Mouse (Mus musculus): ENCODE data around the gene Cep295nl. TPM values are rescaled to one million over a fixed set of nuclear protein-coding genes. Genes with fewer than 3 reads are reported as not detected.

The Cep295nl gene
- not detected in 2 replicates for polyA plus RNA-seq (2021; fragmentation: Nextera tagmentation)
- long read RNA-seq, experiment 1 = 0 reads
- long read RNA-seq, experiment 2 = 0 reads

GRCm38 (mm10) chr11:118342400-118342981 is at the start of gene Cep295nl:
TSS of gene Cep295nl (minus strand) at chr11:118342500.

GRCm38 (mm10) chr11:118355640-118356039 is 13.3 kb upstream of the Cep295nl start, which contains the start of gene Timp2:
TSS of gene Timp2 (minus strand) at chr11:118355740.

GRCm38 (mm10) chr11:118289999-118290889 is 52.1 kb downstream of the Cep295nl start, which contains the start of gene Usp36:
TSS of gene Usp36 (minus strand) at chr11:118290244.

Other genes starting within 250 kb of the Cep295nl start
- 0.04 TPM in 1 of 2 replicates, not detected in the other for gene Dnah17, start 211.9 kb downstream of the Cep295nl start, polyA plus RNA-seq (2021; fragmentation: Nextera tagmentation)
- gene Cyth1, start 93.9 kb downstream of the Cep295nl start, polyA plus RNA-seq (2021; fragmentation: Nextera tagmentation) = 17.6 and 22.6 TPM in 2 replicates
- 4.1 and 7.8 TPM in 2 replicates for gene Usp36, start 52.3 kb downstream of the Cep295nl start, polyA plus RNA-seq (2021; fragmentation: Nextera tagmentation)
- 22.5 and 97.6 TPM in 2 replicates for gene Timp2, start 13.2 kb upstream of the Cep295nl start, polyA plus RNA-seq (2021; fragmentation: Nextera tagmentation)
- gene Lgals3bp, start 59.6 kb upstream of the Cep295nl start, polyA plus RNA-seq (2021; fragmentation: Nextera tagmentation) = 7.7 and 16.1 TPM in 2 replicates
- 18.5 and 22.6 TPM in 2 replicates for gene Cant1, start 76.6 kb upstream of the Cep295nl start, polyA plus RNA-seq (2021; fragmentation: Nextera tagmentation)
- 1.0 and 2.8 TPM in 2 replicates for gene C1qtnf1, start 85.7 kb upstream of the Cep295nl start, polyA plus RNA-seq (2021; fragmentation: Nextera tagmentation)
- gene Engase, start 134.3 kb upstream of the Cep295nl start, polyA plus RNA-seq (2021; fragmentation: Nextera tagmentation) = 1.1 and 6.8 TPM in 2 replicates

All from left cerebral cortex, adult 6 months (tissue).